Mouse (Mus musculus): ENCODE data around the gene Map3k20.

Map3k20 gene

DNA sequence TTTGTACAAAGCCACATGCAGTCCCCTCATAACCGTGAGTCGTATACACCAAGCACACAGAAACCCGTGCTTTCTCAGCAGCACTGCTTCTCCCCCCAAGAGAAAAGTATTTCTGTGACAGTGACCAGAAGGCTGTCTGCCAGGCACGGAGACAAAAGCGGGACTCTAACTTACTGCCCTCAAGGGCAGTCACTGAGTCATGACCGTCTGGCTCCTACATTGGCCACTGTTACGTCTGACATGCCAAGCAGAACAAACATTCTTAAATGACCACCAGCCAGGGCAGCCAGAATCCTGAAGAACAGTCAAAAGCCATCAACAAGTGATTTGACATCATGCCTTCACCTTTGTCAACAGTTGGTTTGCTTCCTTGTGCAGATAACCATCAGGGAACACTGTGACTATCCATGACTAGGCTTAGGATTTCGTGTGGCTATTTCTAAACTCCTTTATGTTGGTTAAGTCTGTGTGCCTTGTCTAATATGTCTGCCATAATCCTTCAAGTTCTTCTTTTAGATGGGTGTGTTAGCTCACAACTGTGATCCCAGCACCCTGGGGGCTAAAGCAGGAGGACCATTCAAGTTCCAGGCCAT lies 153.6 kb downstream of the Map3k20 start:
- no peak for DNase-seq

DNA sequence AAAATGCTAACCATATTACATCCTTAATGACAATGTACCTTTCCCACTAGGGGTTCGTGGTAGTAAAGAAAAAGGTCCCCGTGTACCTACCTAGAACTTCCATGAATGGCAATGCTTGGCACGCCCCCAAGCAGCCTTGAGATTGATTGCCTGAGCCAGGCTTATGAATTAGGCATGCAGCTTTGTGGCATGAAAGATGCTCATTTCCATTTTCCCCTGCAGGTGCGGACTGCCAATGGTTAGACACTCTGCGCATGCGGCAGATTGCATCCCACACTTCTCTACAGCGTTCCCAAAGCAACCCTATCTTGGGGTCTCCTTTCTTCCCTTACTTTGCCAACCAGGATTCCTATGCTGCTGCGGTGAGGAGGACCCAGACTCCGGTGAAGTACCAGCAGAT lies 155.6 kb downstream of the Map3k20 start:
- DNase-seq: no peak

DNA sequence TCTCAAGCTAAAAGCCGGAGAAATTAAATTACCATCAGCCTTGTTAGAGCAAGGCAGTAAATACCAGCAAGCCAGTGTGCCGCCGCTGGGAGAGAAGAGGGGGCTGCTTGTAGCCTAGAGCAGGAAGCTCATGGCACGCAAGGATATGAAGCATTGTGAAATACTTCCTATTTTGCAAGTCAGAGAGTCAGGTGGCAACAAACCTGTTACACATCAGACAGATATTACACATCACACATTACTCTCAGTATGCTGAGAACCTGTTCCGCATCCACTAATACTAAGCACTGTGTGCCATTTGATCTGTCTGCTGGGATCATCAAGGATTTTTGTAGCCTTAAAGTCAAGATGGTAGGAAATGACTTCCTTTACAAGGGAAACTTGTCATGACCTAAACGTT lies 157.4 kb downstream of the Map3k20 start:
- no peak for DNase-seq

DNA sequence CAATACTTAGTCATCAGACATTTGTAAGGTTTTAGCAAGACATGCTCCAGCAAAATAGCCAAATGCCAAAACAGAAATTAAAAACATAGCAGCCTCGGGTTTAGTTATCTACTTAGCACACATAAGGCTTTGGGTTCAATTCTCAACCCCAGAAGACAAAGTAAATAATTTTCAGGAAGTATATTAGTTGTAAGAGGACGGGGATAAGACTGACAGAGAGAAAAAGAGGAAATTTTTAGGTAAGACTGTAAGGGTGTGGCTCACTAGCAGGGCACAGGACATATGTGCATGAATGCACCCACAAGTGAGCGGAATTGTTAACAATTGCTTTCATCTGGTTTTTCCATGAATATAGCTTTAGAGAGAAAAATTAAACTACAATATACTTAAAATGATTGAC lies 158.5 kb downstream of the Map3k20 start:
- no peak for DNase-seq

DNA sequence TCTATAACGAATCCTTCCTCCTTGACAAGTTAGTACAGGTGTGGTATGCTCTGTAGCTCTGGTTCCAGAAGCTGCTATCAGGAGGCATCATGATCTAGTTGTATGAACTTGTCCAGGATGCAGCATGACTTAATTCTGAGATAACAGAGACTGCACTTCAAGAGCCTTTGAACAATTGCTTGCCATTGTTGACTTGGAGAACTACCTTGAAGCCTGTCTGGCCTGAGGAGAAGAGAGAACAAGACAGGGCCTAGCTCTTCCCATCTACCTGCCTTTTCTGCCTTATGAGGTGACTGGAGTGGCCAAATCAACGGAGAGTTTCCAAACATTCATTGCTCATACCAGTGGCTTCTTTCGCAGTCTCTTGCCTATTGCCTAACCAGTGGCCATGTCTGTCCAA lies 160.7 kb downstream of the Map3k20 start:
- DNase-seq: no peak

DNA sequence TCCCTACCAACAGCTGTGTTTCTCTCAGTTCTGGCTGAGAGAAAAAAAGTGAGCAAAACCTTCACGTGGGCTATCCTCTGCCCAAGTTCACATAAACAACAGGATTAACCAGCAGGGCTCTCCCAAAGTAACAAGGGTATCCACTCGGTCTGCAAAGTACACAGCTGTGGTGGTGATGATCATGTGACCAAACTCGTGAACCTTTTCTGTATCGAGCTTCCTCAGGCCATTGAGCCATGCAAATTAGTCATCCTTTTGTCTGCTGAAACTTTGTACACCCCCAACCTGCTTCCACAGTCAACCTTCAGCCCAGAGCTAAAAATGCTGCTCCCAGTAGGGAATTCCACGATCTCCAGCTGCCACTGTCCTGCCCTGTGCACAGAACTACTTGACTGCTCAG lies 161.2 kb downstream of the Map3k20 start:
- DNase-seq: no peak

DNA sequence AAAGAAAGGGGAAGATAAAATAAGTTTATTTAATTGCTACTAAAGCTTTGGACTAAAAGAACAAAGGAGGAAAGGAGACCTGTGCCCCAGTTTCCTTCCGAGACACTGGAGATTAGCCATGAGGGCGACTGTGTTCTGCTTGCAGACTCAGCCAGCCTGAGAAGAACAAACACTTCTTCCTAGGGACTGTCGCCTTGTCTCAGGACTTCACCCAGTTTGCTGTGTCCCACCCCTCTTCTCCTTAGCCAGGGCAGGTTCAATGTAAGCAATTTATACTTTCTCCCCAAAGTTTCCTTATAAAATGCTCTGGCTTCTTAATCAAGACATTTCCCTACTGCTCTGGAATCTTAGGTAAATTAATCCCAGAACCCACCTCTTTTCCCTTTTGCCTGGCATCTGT lies 168.1 kb downstream of the Map3k20 start:
- no peak for DNase-seq

DNA sequence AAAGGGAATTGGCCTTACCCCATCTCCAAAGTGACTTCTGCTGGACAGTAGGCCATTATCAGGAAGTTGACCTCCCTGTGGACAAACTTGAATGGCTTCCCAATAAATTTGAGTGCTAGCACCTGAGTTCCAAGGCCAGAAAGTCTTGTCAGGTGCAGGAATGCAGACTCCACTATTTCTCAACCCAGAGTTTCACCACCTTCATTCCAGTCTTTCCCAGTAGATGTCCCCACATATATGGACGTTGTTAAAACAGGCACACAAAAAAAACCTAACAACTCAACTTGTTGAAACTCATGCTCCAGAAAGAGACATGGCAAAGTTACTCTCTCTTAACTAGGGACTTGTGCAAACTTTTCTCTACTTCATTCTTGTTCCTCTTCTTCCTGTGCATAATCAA lies 170.8 kb downstream of the Map3k20 start:
- peak in 1 of 2 experiments; percentile 16 for DNase-seq

DNA sequence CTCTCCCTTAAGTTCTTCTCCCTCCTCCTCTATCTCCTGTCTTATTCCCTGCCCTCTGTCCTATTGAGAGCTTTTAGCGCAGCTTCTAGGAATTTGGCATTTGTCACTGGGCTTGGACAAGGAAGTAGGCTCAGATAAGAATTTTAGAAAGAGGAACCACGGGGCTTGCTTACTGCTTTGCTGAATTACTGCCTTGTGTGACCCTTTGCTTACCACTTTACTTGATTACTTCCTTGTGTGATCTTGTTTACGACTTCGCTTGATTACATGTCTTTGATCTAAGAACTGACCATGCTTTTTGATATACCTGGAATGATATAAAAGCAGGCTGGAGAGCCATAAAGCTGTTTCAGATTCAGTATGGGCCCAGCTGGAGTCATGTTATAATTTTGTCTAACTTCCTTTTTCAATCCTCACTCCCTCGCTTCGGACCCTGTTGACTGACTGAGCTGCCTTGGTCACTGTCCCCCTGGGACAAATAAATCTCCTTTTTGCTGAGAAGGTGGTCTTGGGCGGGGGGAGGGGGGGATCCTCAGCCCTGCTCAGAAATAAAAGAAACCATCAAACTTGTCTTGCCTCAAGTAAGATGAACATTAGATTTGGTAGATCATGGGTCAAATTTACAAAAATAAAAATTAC lies 179.1 kb downstream of the Map3k20 start:
- DNase-seq: no peak

DNA sequence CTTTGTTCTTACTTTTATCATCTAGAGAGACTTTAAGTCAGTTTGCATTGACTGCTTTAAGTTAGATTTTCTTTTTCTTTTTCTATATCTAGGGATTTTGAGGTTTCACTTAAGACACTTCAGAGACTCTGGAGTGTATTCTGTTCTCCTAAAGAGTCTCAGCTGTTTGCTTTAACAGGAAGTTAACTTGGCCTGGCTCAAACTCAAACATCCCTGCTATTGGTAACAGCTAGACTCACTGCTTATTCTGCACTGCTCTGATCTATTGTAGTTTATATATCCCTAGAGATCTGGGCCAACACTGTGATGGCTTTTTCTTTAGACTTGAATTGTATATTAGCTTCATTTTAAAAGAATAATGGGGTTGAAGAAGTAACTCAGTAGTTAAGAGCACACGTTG lies 182.2 kb downstream of the Map3k20 start:
- DNase-seq: no peak

DNA sequence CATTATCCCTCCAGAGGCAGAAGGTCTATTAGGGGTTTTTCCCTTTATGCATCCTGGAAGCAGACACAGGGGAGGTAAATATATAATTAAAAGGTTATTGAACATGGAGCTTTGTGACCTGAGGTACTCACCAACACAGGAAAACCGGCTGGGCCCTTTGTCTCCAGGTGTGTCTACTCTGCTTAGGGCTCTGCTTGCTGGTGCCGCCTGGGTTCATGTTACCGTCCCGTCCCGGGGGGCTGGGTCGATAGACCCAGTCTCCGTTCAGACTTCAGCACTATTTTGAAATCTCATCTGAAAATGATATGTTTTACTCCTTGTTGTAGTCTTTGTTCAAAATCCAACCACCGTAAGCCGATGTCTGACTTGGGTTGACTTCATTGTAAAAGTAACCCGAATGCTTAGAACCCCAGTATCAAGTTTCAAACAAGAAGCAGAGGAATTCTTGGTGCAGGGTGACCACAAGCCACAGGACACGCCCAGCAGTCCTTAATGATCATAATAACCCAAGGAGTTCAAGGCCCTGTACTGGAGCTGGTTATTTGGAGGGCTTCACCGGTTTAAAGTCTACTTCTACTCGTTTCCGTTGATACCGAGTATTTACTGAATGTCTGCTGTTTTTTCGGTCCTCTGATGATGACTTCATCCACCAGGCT lies 186.1 kb downstream of the Map3k20 start:
- no peak for DNase-seq

DNA sequence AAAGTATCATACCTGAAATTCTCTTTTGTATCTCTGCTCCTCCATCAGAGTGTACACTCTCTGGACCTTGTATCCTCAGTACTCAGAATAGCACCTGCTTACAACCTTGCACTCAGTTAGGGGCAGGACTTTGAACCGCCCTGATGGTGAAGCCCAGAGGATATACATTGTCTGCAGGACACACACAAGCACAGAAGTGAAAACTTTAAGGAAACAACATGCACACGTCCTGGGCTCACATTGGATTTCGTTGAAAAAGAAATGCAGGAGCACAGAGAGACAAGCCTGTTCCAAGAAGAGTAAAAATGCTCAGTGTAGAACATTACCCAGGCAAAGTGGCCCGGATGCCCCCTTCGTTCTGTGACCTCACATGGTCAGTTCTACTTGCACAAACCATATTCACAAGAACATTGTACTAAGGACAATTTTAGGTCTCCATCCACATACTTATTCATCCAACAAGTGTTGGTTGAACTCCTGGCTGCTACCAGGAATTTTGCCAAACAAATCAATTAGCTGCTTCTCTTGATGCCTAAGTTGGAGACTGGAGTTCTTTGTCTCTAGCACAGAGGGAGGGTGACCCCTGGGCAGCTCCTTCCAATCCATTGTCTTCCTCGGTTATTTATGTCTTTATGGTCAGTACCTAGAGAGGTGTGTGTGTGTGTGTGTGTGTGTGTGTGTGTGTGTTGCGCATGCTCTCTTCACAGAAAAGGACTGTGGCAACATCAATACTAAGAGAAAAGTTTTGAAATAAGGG lies 189.3 kb downstream of the Map3k20 start:
- DNase-seq: no peak

DNA sequence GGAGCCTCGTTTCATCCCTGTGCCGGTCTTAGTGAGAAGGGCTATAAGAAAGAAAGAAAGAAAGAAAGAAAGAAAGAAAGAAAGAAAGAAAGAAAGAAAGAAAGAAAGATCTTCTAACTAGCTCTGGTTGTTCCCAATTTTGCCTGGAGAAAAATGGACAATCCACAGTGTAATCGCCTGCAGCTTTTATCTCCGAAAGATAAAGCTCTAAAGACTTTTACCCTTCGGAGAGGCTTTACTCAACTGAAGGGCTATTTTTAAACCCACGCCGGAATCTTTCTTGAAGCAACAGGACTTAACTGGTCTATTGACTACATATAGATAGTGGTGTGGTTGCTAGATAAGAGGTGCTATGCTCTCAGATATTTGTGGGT lies 190.0 kb downstream of the Map3k20 start:
- no peak for DNase-seq

DNA sequence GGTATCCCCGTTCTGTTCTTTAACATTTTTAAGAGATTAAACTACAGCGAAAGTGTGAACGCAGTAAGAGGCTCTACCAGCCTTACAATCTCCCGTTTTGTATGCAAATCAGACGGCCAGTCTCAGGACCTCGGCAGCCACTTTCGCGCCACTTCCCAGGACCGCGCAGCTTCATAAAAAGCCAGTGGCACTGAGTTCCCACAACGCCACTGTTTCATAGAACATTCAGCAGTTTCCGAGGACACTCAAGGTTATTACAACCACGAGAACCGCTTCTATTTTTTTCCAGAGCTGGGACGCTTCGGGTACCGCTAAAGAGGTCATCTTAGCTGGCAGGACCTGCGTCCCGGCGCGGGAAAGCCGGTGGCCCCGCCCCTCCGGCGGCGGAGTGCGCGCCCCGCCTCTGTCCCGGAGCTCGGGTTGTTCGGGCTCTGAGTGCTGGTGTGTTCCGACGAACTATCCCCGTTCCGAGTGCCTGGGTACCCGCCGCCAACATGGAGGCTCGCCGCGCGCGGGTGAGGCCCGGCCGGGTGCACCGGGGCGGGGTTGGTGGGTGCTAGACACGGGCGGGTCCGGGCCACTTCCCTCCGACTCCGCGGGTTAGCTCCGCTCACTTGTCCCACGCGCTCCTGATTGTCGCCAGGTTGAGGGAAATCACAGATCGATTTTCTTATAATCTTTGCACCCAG lies 190.5 kb downstream of the Map3k20 start, which contains the start of gene Cdca7:
Gene Cdca7 (plus strand): TSS at position 363 of the 689 bp plus-strand sequence.
- peak; percentile 75 for DNase-seq

DNA sequence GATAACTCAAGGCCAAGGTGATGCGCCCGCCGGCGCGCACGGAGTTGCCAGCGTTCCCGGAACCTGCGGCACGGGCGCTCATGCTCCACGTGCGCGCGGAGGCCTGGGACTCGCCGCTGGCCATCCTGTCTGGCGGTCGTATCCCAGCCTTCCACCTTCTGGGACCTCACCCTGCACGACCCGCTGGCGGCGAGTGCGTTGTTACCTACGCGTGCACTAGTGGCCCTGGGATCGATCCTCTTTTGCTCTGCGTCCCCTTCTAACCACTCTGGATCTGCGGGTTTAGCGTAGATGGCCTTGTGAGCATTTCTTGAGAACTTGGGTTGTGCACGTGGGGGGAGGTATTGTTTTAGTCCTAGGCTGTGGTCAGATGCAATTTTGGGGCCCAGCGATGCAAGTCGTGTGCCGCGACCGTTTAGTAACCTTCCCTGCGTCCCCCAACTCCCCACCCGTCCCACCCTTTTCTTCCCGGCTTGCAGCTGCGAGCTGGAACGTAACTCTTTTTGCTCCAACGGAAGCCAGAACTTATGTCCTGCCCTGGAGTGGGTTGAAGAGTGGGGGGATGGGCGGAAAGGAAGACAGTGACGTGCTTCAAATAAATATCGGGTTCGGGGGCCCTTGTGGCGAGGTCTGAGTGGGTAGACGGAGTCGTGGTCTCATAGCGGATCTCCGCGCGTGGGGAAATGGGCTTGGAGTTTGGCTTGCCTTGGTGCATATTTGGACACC lies 191.2 kb downstream of the Map3k20 start:
- peak in 1 of 2 experiments; percentile 23 for DNase-seq

DNA sequence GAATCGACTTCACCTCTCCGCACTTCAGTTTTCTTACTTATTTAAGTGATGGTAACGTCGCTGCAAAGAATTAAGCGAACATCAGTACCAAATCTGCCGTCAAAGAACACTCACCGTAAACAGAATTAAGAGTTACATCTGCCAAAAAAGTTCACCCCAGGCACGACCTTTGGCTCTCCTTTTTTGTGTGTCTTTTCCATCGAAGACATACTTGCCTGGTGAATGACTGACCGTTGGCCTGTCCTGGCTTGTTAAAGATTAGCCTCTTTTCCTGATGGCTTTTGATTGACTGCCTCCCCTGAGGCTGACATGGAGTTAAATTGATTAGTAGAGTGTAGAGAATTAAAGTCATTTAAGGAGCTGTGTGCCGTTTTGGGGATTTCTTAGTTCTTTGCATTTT lies 191.8 kb downstream of the Map3k20 start:
- DNase-seq: no peak

DNA sequence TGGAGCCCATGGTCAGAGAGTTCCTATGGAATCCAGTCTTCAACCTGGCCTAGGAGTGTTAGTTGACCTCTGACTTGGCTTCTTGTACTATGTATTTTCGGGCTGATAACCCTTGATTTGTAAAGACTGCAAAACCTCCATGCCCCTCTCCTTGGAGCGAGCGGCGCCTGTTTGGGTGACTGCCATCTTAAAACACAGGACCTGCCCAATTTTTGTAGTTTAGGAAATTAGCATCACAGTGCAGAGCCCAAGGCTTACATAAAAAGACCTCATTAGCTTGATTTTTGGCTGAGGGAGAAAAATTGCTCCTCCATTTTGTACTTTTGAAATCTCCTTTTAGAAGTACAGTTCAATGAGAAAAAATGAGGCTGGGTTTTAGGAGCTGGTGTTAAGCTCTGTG lies 192.7 kb downstream of the Map3k20 start:
- no peak for DNase-seq

DNA sequence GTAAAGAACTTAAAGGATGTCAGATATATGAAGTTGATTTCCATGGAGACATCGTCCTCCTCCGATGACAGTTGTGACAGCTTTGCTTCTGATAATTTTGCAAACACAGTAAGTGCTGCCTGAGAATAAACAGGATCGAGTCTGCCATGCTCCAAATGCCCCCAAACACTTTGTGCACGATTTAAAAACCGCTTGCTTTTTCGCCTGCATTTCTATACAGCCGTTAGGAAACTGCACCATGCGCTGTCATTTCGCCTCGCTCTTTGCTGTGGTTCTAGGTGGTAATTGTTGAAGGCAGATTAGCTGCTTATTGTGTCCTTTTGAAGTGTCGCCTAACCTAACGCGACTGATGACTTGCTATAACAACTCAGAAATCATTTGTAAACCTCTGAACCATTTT lies 193.5 kb downstream of the Map3k20 start:
- DNase-seq: no peak

DNA sequence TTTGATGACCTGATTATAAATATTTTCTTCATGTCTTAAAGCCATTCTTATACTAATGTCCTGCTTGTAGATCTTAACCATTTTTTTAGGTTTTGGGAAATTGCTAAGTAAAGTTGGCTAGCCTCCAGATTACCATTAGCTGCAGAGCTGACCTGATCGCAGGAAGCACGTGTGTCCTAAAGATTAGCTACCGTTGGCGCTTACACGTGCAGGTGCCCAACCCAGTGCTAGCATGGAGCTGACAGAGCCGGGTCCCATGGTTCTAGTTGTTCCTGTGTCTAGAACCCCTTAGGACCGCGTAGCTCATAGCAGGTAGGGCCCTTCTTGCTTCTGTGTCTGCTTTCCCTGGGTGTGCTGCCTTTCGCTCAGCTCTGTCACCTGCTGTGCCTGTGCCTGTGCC lies 194.4 kb downstream of the Map3k20 start:
- no peak for DNase-seq

DNA sequence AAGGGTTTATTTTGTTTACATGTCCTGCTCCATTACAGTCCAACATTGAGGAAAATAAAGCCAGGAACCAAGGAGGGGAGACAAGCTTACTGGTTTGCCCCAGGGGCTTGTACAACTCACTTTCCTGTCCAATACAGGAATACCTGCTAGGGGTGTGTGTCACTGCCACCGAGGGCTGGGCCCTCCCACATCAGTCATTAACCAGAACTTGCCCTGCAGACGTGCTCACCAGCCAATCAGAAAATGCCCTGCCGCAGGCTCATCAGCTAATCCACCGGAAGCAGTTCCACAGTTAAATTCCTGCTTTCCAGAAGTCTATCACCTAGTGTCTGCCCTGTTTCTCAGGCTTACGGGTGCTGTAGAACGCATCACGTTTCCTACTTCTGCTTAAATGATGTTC lies 206.2 kb downstream of the Map3k20 start:
- no peak for DNase-seq
